In genomic region chr3:115893166-115893565, GRCm38 (mm10) we compare ENCODE assay signal across 25 mouse cellular contexts. TPM values are rescaled to one million over a fixed set of nuclear protein-coding genes. Genes with fewer than 3 reads are reported as not detected.
DNase-seq lines count a peak whose midpoint lies in the region; ATAC-seq lines count a peak whose summit lies in the region.
"Had no signal": no experiment of that assay in that cellular context is flagged by ENCODE, and none has a peak within 500 bp of the region (broad histone marks: within the 10 kb centered on the region; RNA-seq: fewer than 3 reads in every experiment).

No protein-coding gene starts in this region.

- no peaks in the 10 kb centered on the region for H3K9me3 ChIP-seq in embryonic facial prominence, embryonic 14.5 days (ENCODE audit: control insufficient read depth, low read length)
- no peaks in the 10 kb centered on the region for H3K9me3 ChIP-seq in embryonic facial prominence, embryonic 10.5 days
- no peaks in the 10 kb centered on the region for H3K9me3 ChIP-seq in neural tube, embryonic 12.5 days
- H3K9me3 ChIP-seq in neural tube, embryonic 15.5 days (replicated peaks), result no peaks in the 10 kb centered on the region
- H3K9me3 ChIP-seq in limb, embryonic 10.5 days (replicated peaks), result no peaks in the 10 kb centered on the region
- H3K9me3 ChIP-seq: embryonic facial prominence, embryonic 15.5 days; hindbrain, embryonic 13.5 days had no signal

- peaks cover 3% of the 10 kb centered on the region; the same call in 1 of the 2 replicates for H3K4me1 ChIP-seq in embryonic facial prominence, embryonic 14.5 days (ENCODE audit: control insufficient read depth, insufficient read depth, low read length)
- no peaks in the 10 kb centered on the region; the same call in 1 of the 2 replicates for H3K4me1 ChIP-seq in embryonic facial prominence, embryonic 10.5 days
- H3K4me1 ChIP-seq in neural tube, embryonic 12.5 days, result peaks cover 3% of the 10 kb centered on the region; the same call in 1 of the 2 replicates
- H3K4me1 ChIP-seq in neural tube, embryonic 15.5 days, result peaks cover 3% of the 10 kb centered on the region
- H3K4me1 ChIP-seq in limb, embryonic 10.5 days, result 0 out of 2 replicates have a peak, but pooled peaks cover 4% of the 10 kb centered on the region
- H3K4me1 ChIP-seq: embryonic facial prominence, embryonic 15.5 days had no signal

- WGBS in embryonic facial prominence, embryonic 14.5 days, result 82% methylated on average over 2 of the region's 2 CpGs
- WGBS in embryonic facial prominence, embryonic 10.5 days, result 95% methylated on average over 2 of the region's 2 CpGs
- WGBS in neural tube, embryonic 12.5 days, result 58% methylated on average over 2 of the region's 2 CpGs
- WGBS in neural tube, embryonic 15.5 days, result 38% methylated on average over 2 of the region's 2 CpGs
- WGBS in limb, embryonic 10.5 days, result 94% methylated on average over 2 of the region's 2 CpGs

- H3K4me2 ChIP-seq in embryonic facial prominence, embryonic 14.5 days (ENCODE audit: low read depth, low read length), result no peak overlapping the region
- H3K4me2 ChIP-seq in neural tube, embryonic 12.5 days (replicated peaks), result no peak overlapping the region
- H3K4me2 ChIP-seq in neural tube, embryonic 15.5 days, result no peak overlapping the region
- H3K4me2 ChIP-seq: embryonic facial prominence, embryonic 15.5 days; heart, embryonic 11.5 days; hindbrain, embryonic 13.5 days had no signal

- no peak overlapping the region for H3K27ac ChIP-seq in embryonic facial prominence, embryonic 14.5 days (replicated peaks; ENCODE audit: low read depth, low read length)
- no peak overlapping the region for H3K27ac ChIP-seq in embryonic facial prominence, embryonic 10.5 days (replicated peaks)
- H3K27ac ChIP-seq in neural tube, embryonic 12.5 days, result no peak overlapping the region
- no peak overlapping the region for H3K27ac ChIP-seq in neural tube, embryonic 15.5 days (replicated peaks)
- H3K27ac ChIP-seq in limb, embryonic 10.5 days, result no peak overlapping the region
- H3K27ac ChIP-seq: embryonic facial prominence, embryonic 15.5 days; gastrocnemius, adult 2 months; hindbrain, embryonic 13.5 days; hindbrain, postnatal 0 days had no signal

- H3K4me3 ChIP-seq in embryonic facial prominence, embryonic 14.5 days (ENCODE audit: low read depth, low read length), result no peak overlapping the region
- no peak overlapping the region for H3K4me3 ChIP-seq in embryonic facial prominence, embryonic 10.5 days
- H3K4me3 ChIP-seq in neural tube, embryonic 12.5 days, result no peak overlapping the region
- H3K4me3 ChIP-seq in neural tube, embryonic 15.5 days (replicated peaks), result no peak overlapping the region
- H3K4me3 ChIP-seq in limb, embryonic 10.5 days, result no peak overlapping the region
- H3K4me3 ChIP-seq: embryonic facial prominence, embryonic 15.5 days; gastrocnemius, adult 2 months; hindbrain, embryonic 13.5 days had no signal

- ATAC-seq in embryonic facial prominence, embryonic 14.5 days (ENCODE audit: low read depth), result no peak; the same call in 1 of the 2 replicates
- ATAC-seq in neural tube, embryonic 12.5 days (ENCODE audit: low FRiP score, low read depth), result peak; percentile 39; the same call in 1 of the 2 replicates
- no peak for ATAC-seq in neural tube, embryonic 15.5 days (ENCODE audit: low FRiP score)
- ATAC-seq: activated CD4-positive, CD25-positive, alpha-beta regulatory T cell, adult 4 months; CD4-positive, CD25-positive, alpha-beta regulatory T cell, adult 4 months; forebrain, embryonic 14.5 days; forebrain, postnatal 0 days; hindbrain, postnatal 0 days; inflammation-experienced regulatory T-cells, adult 6 months; intestine, embryonic 16.5 days had no signal

- no peaks in the 10 kb centered on the region for H3K27me3 ChIP-seq in embryonic facial prominence, embryonic 14.5 days (replicated peaks; ENCODE audit: control insufficient read depth, insufficient read depth, low read length)
- H3K27me3 ChIP-seq in embryonic facial prominence, embryonic 10.5 days (replicated peaks; ENCODE audit: low read depth, poor library complexity, severe bottlenecking), result no peaks in the 10 kb centered on the region
- no peaks in the 10 kb centered on the region for H3K27me3 ChIP-seq in neural tube, embryonic 12.5 days (replicated peaks)
- H3K27me3 ChIP-seq in neural tube, embryonic 15.5 days (replicated peaks), result no peaks in the 10 kb centered on the region
- no peaks in the 10 kb centered on the region for H3K27me3 ChIP-seq in limb, embryonic 10.5 days (ENCODE audit: low read depth, poor library complexity, severe bottlenecking)
- H3K27me3 ChIP-seq: embryonic facial prominence, embryonic 15.5 days; hindbrain, embryonic 13.5 days had no signal

- peaks cover 7% of the 10 kb centered on the region; the same call in 1 of the 2 replicates for H3K36me3 ChIP-seq in embryonic facial prominence, embryonic 14.5 days (ENCODE audit: control insufficient read depth, insufficient read depth, low read length)
- H3K36me3 ChIP-seq in embryonic facial prominence, embryonic 10.5 days (replicated peaks), result peaks cover 25% of the 10 kb centered on the region
- H3K36me3 ChIP-seq in neural tube, embryonic 12.5 days, result peaks cover 5% of the 10 kb centered on the region; the same call in 1 of the 2 replicates
- H3K36me3 ChIP-seq in neural tube, embryonic 15.5 days, result peaks cover 4% of the 10 kb centered on the region; the same call in 1 of the 2 replicates
- peaks cover 12% of the 10 kb centered on the region for H3K36me3 ChIP-seq in limb, embryonic 10.5 days

- peak; percentile 33 for DNase-seq in embryonic facial prominence, embryonic 14.5 days (ENCODE audit: low spot score)
- DNase-seq in embryonic facial prominence, embryonic 10.5 days (ENCODE audit: low spot score), result no peak
- DNase-seq in retina, embryonic 14.5 days (ENCODE audit: low spot score), result peak; percentile 85
- no peak for DNase-seq in limb, embryonic 10.5 days (ENCODE audit: low spot score)
- DNase-seq in thymus, postnatal 25 days, result no peak
- DNase-seq: adrenal gland, adult 8-10 months; adrenal gland, postnatal 25 days; cerebellum, adult 11-12 months; cerebellum, adult 8-10 months; cerebellum, postnatal 14 days; forebrain, postnatal 0 days; gastrocnemius, adult 2 months; gastrocnemius, postnatal 14 days; heart, adult 11 months had no signal

- no peak overlapping the region for H3K9ac ChIP-seq in embryonic facial prominence, embryonic 14.5 days (ENCODE audit: low read depth, low read length)
- no peak overlapping the region for H3K9ac ChIP-seq in neural tube, embryonic 12.5 days
- H3K9ac ChIP-seq in neural tube, embryonic 15.5 days (replicated peaks), result no peak overlapping the region
- H3K9ac ChIP-seq: embryonic facial prominence, embryonic 15.5 days; forebrain, postnatal 0 days; hindbrain, embryonic 13.5 days had no signal

RNA-seq across cellular contexts. Expression of gene Dph5, which starts 5.5 kb away (rescaled TPM):
- polyA plus RNA-seq in embryonic facial prominence, embryonic 14.5 days (2014; fragmentation: Nextera tagmentation; extraction: Ambion mirVana), result 19.9 and 22.3 TPM in 2 replicates
- polyA plus RNA-seq in embryonic facial prominence, embryonic 10.5 days (2016; fragmentation: Nextera tagmentation; extraction: Ambion mirVana), result 30.4 and 30.5 TPM in 2 replicates
- 28.0 and 28.9 TPM in 2 replicates for polyA plus RNA-seq in neural tube, embryonic 12.5 days (2016; fragmentation: Nextera tagmentation; extraction: Ambion mirVana)
- polyA plus RNA-seq in neural tube, embryonic 15.5 days (2015; fragmentation: Nextera tagmentation; extraction: Ambion mirVana), result 28.7 and 29.7 TPM in 2 replicates
- 27.8 and 28.2 TPM in 2 replicates for polyA plus RNA-seq in limb, embryonic 10.5 days (2016; fragmentation: Nextera tagmentation; extraction: Ambion mirVana)

Comparison
In these comparisons a context has a peak if more than half of its experiments do, and no peak if none do; other contexts are left out.
1. DNase-seq: peak in embryonic facial prominence, embryonic 14.5 days (single experiment) and retina, embryonic 14.5 days (single experiment); none in embryonic facial prominence, embryonic 10.5 days (single experiment), limb, embryonic 10.5 days (single experiment) and thymus, postnatal 25 days (single experiment).